Mouse (Mus musculus) liver, embryonic 13.5 days (tissue): ENCODE measurements around the gene Smtnl1. TPM values are rescaled to one million over a fixed set of nuclear protein-coding genes. Genes with fewer than 3 reads are reported as not detected.
A peak's percentile ranks its signal among the peaks of the same experiment; 100 is the strongest.

ENCODE experiments used
- ATAC-seq: fragments of 200-750 bp; cut with Nextera tagmentation; 2 replicates; pipeline ENCODE4 v1.8.0; 2017; ENCODE audit warnings: low read depth, mild to moderate bottlenecking, moderate number of reproducible peaks, moderate library complexity
- DNase-seq: peaks from one replicate; pipeline ENCODE4 v3.0.0; 2022
- H3K27ac ChIP-seq: fragments of 300-500 bp; sonication (generic); 2 replicates; pipeline ENCODE4 v1.5.1; 2015; ENCODE audit warnings: moderate library complexity, mild to moderate bottlenecking, inconsistent platforms
- H3K27me3 ChIP-seq: fragments of 300-500 bp; sonication (generic); 2 replicates; pipeline ENCODE4 v1.6.1; 2015; ENCODE audit warnings: mild to moderate bottlenecking, inconsistent platforms
- H3K36me3 ChIP-seq: fragments of 300-500 bp; sonication (generic); 2 replicates; pipeline ENCODE4 v1.6.1; 2015; ENCODE audit warnings: mild to moderate bottlenecking, inconsistent platforms
- H3K4me1 ChIP-seq: fragments of 300-500 bp; sonication (generic); replicated peaks from 2 replicates; pipeline ENCODE4 v1.6.1; 2015; ENCODE audit warnings: inconsistent platforms
- H3K4me2 ChIP-seq: fragments of 300-500 bp; sonication (generic); 2 replicates; pipeline ENCODE4 v1.6.1; 2015; ENCODE audit warnings: inconsistent platforms, mild to moderate bottlenecking, moderate library complexity
- H3K4me3 ChIP-seq: fragments of 300-500 bp; sonication (generic); replicated peaks from 2 replicates; pipeline ENCODE4 v1.5.1; 2015; ENCODE audit warnings: mild to moderate bottlenecking, inconsistent platforms
- H3K9ac ChIP-seq: fragments of 300-500 bp; sonication (generic); 2 replicates; pipeline ENCODE4 v1.6.1; 2015; ENCODE audit warnings: mild to moderate bottlenecking, inconsistent platforms
- H3K9me3 ChIP-seq: fragments of 300-500 bp; sonication (generic); replicated peaks from 2 replicates; pipeline ENCODE4 v1.6.1; 2016; ENCODE audit warnings: inconsistent platforms
- WGBS: fragments of 180-500 bp; shearing (Covaris S2); methylation state at CpG from one replicate; pipeline ENCODE4 v1.1.7; 2015; ENCODE audit not compliant: insufficient replicate concordance; 5-methylcytosine and 5-hydroxymethylcytosine counted together
- polyA plus RNA-seq: library from polyadenylated mRNA; unstranded; fragments of >200 nt; fragmentation: Nextera tagmentation; extraction: Ambion mirVana; gene quantifications from 2 replicates; pipeline ENCODE4 v1.2.1, GENCODE M21; 2015

Gene Smtnl1
- polyA plus RNA-seq, 1 experiment from 2014 or later: 0.24 TPM

- 72% methylated on average over 3 of the region's 3 CpGs for WGBS
- Histone ChIP-seq H3K9me3 (peaks cover 8% of the 10 kb centered on the region), H3K4me1 (peaks cover 45% of the 10 kb centered on the region), H3K27me3 (peaks cover 28% of the 10 kb centered on the region), H3K27ac (no peak overlapping the region), H3K4me3 (no peak overlapping the region), H3K4me2 (peak overlapping the region; percentile 36), H3K36me3 (no peaks in the 10 kb centered on the region), H3K9ac (no peak overlapping the region)
- no peak for ATAC-seq
- DNase-seq: no peak
Observed at GRCm38 (mm10) chr2:84792516-84792915, 29.9 kb downstream of the Smtnl1 start.

GRCm38 (mm10) chr2:84790418-84790817 is 32.0 kb downstream of the Smtnl1 start:
- Histone ChIP-seq H3K4me3 (no peak overlapping the region), H3K27me3 (peaks cover 33% of the 10 kb centered on the region), H3K9me3 (peaks cover 8% of the 10 kb centered on the region), H3K9ac (no peak overlapping the region), H3K4me2 (no peak overlapping the region), H3K4me1 (peaks cover 38% of the 10 kb centered on the region), H3K36me3 (no peaks in the 10 kb centered on the region), H3K27ac (no peak overlapping the region)
- DNase-seq (no peak), ATAC-seq (no peak)
- WGBS: 55% methylated on average over 9 of the region's 9 CpGs

GRCm38 (mm10) chr2:84788316-84788715 is 34.1 kb downstream of the Smtnl1 start:
- ATAC-seq (no peak), DNase-seq (no peak)
- 56% methylated on average over 3 of the region's 3 CpGs for WGBS
- Histone ChIP-seq H3K27ac (no peak overlapping the region), H3K36me3 (no peaks in the 10 kb centered on the region), H3K9me3 (no peaks in the 10 kb centered on the region), H3K4me1 (peaks cover 32% of the 10 kb centered on the region), H3K9ac (no peak overlapping the region), H3K27me3 (peaks cover 33% of the 10 kb centered on the region), H3K4me3 (no peak overlapping the region), H3K4me2 (no peak overlapping the region)

- no peak for ATAC-seq
- no peak overlapping the region for H3K27ac ChIP-seq
- no peak overlapping the region for H3K4me3 ChIP-seq
- no peak overlapping the region for H3K9ac ChIP-seq
- no peak overlapping the region for H3K4me2 ChIP-seq
- DNase-seq: no peak
- no peaks in the 10 kb centered on the region for H3K9me3 ChIP-seq
- H3K36me3 ChIP-seq: no peaks in the 10 kb centered on the region
- H3K27me3 ChIP-seq: peaks cover 23% of the 10 kb centered on the region
- 51% methylated on average over 3 of the region's 3 CpGs for WGBS
- peaks cover 22% of the 10 kb centered on the region for H3K4me1 ChIP-seq
Observed at GRCm38 (mm10) chr2:84783840-84784566, 38.4 kb downstream of the Smtnl1 start.

GRCm38 (mm10) chr2:84783315-84783714 is 39.1 kb downstream of the Smtnl1 start:
- no peak overlapping the region for H3K4me2 ChIP-seq
- H3K27me3 ChIP-seq: peaks cover 25% of the 10 kb centered on the region

GRCm38 (mm10) chr2:84779210-84779609 is 43.2 kb downstream of the Smtnl1 start:
- Histone ChIP-seq H3K36me3 (no peaks in the 10 kb centered on the region), H3K9me3 (no peaks in the 10 kb centered on the region), H3K4me1 (peaks cover 14% of the 10 kb centered on the region; the same call in 1 of the 2 replicates), H3K4me3 (no peak overlapping the region), H3K27ac (no peak overlapping the region), H3K27me3 (peaks cover 44% of the 10 kb centered on the region), H3K9ac (no peak overlapping the region), H3K4me2 (no peak overlapping the region)
- DNase-seq: no peak
- no peak for ATAC-seq
- 38% methylated on average over 6 of the region's 6 CpGs for WGBS

More at GRCm38 (mm10) chr2:84783315-84783714, 39.1 kb downstream of the Smtnl1 start:
- 21% methylated on average over 1 of the region's 1 CpGs for WGBS
- H3K9ac ChIP-seq: no peak overlapping the region
- DNase-seq: no peak
- peaks cover 16% of the 10 kb centered on the region; the same call in 1 of the 2 replicates for H3K4me1 ChIP-seq
- H3K4me3 ChIP-seq: no peak overlapping the region
- H3K9me3 ChIP-seq: no peaks in the 10 kb centered on the region
- no peak for ATAC-seq
- H3K36me3 ChIP-seq: no peaks in the 10 kb centered on the region
- H3K27ac ChIP-seq: no peak overlapping the region

GRCm38 (mm10) chr2:84777706-84778105 is 44.7 kb downstream of the Smtnl1 start:
- H3K4me3 ChIP-seq: no peak overlapping the region
- DNase-seq: no peak
- 0 out of 2 replicates have a peak, but pooled peaks cover 2% of the 10 kb centered on the region for H3K36me3 ChIP-seq
- WGBS: 59% methylated on average over 3 of the region's 3 CpGs
- no peaks in the 10 kb centered on the region for H3K9me3 ChIP-seq
- no peak overlapping the region for H3K9ac ChIP-seq
- H3K27ac ChIP-seq: no peak overlapping the region
- H3K4me1 ChIP-seq: peaks cover 8% of the 10 kb centered on the region; the same call in 1 of the 2 replicates
- no peak overlapping the region for H3K4me2 ChIP-seq
- ATAC-seq: no peak
- peaks cover 59% of the 10 kb centered on the region for H3K27me3 ChIP-seq

GRCm38 (mm10) chr2:84775665-84776064 is 46.8 kb downstream of the Smtnl1 start:
- Histone ChIP-seq H3K4me1 (peaks cover 8% of the 10 kb centered on the region; the same call in 1 of the 2 replicates), H3K9ac (no peak overlapping the region), H3K4me3 (no peak overlapping the region), H3K27ac (no peak overlapping the region), H3K9me3 (no peaks in the 10 kb centered on the region), H3K27me3 (peaks cover 70% of the 10 kb centered on the region), H3K36me3 (0 out of 2 replicates have a peak, but pooled peaks cover 2% of the 10 kb centered on the region), H3K4me2 (0 out of 2 replicates have a peak overlapping the region, but pooled peaks have one; percentile 6)
- DNase-seq (no peak), ATAC-seq (no peak)
- WGBS: 69% methylated on average over 6 of the region's 6 CpGs

GRCm38 (mm10) chr2:84775241-84775640 is 47.2 kb downstream of the Smtnl1 start, which contains the start of gene Serping1:
Serping1 (minus strand) TSS chr2:84775444.
- Histone ChIP-seq H3K4me3 (peak within 1 kb of the TSS; percentile 36), H3K27me3 (peaks cover 74% of the 10 kb centered on the region), H3K4me2 (peak within 1 kb of the TSS; percentile 44), H3K9me3 (no peaks in the 10 kb centered on the region), H3K4me1 (peaks cover 8% of the 10 kb centered on the region; the same call in 1 of the 2 replicates), H3K27ac (no peak within 1 kb of the TSS), H3K36me3 (0 out of 2 replicates have a peak, but pooled peaks cover 2% of the 10 kb centered on the region), H3K9ac (no peak within 1 kb of the TSS)
- no peak for DNase-seq
- peak; percentile 25; the same call in 1 of the 2 replicates for ATAC-seq
- 58% methylated on average over 9 of the region's 9 CpGs for WGBS

- 0 out of 2 replicates have a peak, but pooled peaks cover 6% of the 10 kb centered on the region for H3K36me3 ChIP-seq
- no peak overlapping the region for H3K9ac ChIP-seq
- H3K4me1 ChIP-seq: peaks cover 8% of the 10 kb centered on the region; the same call in 1 of the 2 replicates
- no peak overlapping the region for H3K27ac ChIP-seq
- H3K4me2 ChIP-seq: peak overlapping the region; percentile 44
- WGBS: 20% methylated on average over 15 of the region's 15 CpGs
- no peaks in the 10 kb centered on the region for H3K9me3 ChIP-seq
- H3K4me3 ChIP-seq: peak overlapping the region; percentile 36
- DNase-seq (no peak), ATAC-seq (peak; percentile 73)
- H3K27me3 ChIP-seq: peaks cover 79% of the 10 kb centered on the region
Observed at GRCm38 (mm10) chr2:84774751-84775150, 47.7 kb downstream of the Smtnl1 start.

GRCm38 (mm10) chr2:84773195-84773594 is 49.3 kb downstream of the Smtnl1 start:
- DNase-seq (no peak), ATAC-seq (no peak)
- Histone ChIP-seq H3K36me3 (0 out of 2 replicates have a peak, but pooled peaks cover 6% of the 10 kb centered on the region), H3K4me2 (no peak overlapping the region), H3K9me3 (no peaks in the 10 kb centered on the region), H3K4me3 (no peak overlapping the region), H3K4me1 (peaks cover 8% of the 10 kb centered on the region; the same call in 1 of the 2 replicates), H3K9ac (no peak overlapping the region), H3K27me3 (peaks cover 72% of the 10 kb centered on the region), H3K27ac (no peak overlapping the region)
- 55% methylated on average over 5 of the region's 5 CpGs for WGBS
